Mouse (Mus musculus) kidney, postnatal 0 days (tissue): ENCODE measurements around the gene Fbll1. TPM values are rescaled to one million over a fixed set of nuclear protein-coding genes. Genes with fewer than 3 reads are reported as not detected.

ENCODE experiments used
- ATAC-seq: fragments of 200-750 bp; cut with Nextera tagmentation; replicated peaks from 2 replicates; pipeline ENCODE4 v1.8.0; 2017; ENCODE audit warnings: low read depth, moderate number of reproducible peaks, moderate TSS enrichment, moderate library complexity; ENCODE audit not compliant: low FRiP score
- DNase-seq: peaks from one replicate; pipeline ENCODE4 v3.0.0-alpha.2; 2016; ENCODE audit warnings: low spot score
- H3K27ac ChIP-seq: fragments of 300-500 bp; sonication (generic); 2 replicates; pipeline ENCODE4 v1.5.1; 2014; ENCODE audit warnings: mild to moderate bottlenecking
- H3K27me3 ChIP-seq: fragments of 300-500 bp; sonication (generic); 2 replicates; pipeline ENCODE4 v1.6.1; 2014; ENCODE audit warnings: low read length, mixed read lengths; ENCODE audit not compliant: insufficient read depth
- H3K36me3 ChIP-seq: fragments of 300-500 bp; sonication (generic); 2 replicates; pipeline ENCODE4 v1.6.1; 2014; ENCODE audit warnings: low read length, mixed read lengths; ENCODE audit not compliant: insufficient read depth
- H3K4me1 ChIP-seq: fragments of 300-500 bp; sonication (generic); replicated peaks from 2 replicates; pipeline ENCODE4 v1.6.1; 2014; ENCODE audit warnings: antibody characterized with exemption, low read length, mixed read lengths; ENCODE audit not compliant: insufficient read depth
- H3K4me2 ChIP-seq: fragments of 300-500 bp; sonication (generic); 2 replicates; pipeline ENCODE4 v1.6.1; 2014; ENCODE audit warnings: mild to moderate bottlenecking, low read length, moderate library complexity, mixed read lengths
- H3K4me3 ChIP-seq: fragments of 300-500 bp; sonication (generic); replicated peaks from 2 replicates; pipeline ENCODE4 v1.5.1; 2014; ENCODE audit warnings: low read depth, low read length
- H3K9ac ChIP-seq: fragments of 300-500 bp; sonication (generic); 2 replicates; pipeline ENCODE4 v1.6.1; 2014; ENCODE audit warnings: low read depth, low read length
- H3K9me3 ChIP-seq: fragments of 300-500 bp; sonication (generic); replicated peaks from 2 replicates; pipeline ENCODE4 v1.6.1; 2016; ENCODE audit warnings: low read length, inconsistent platforms, mixed read lengths
- CTCF ChIP-seq: IDR thresholded peaks from 2 replicates; pipeline ENCODE4 v1.5.1; 2016; ENCODE audit warnings: antibody characterized with exemption, low read depth, mild to moderate bottlenecking, moderate library complexity
- WGBS: fragments of 180-500 bp; shearing (Covaris S2); extraction: QIAGEN DNeasy Blood & Tissue Kit; methylation state at CpG from one replicate; pipeline ENCODE4 v1.1.7; 2014; 5-methylcytosine and 5-hydroxymethylcytosine counted together
- polyA plus RNA-seq: library from polyadenylated mRNA; unstranded; fragments of >200 nt; fragmentation: Nextera tagmentation; extraction: Ambion mirVana; gene quantifications from 2 replicates; pipeline ENCODE4 v1.2.1, GENCODE M21; 2015

Gene Fbll1
- polyA plus RNA-seq, 1 experiment from 2014 or later = not detected

DNA sequence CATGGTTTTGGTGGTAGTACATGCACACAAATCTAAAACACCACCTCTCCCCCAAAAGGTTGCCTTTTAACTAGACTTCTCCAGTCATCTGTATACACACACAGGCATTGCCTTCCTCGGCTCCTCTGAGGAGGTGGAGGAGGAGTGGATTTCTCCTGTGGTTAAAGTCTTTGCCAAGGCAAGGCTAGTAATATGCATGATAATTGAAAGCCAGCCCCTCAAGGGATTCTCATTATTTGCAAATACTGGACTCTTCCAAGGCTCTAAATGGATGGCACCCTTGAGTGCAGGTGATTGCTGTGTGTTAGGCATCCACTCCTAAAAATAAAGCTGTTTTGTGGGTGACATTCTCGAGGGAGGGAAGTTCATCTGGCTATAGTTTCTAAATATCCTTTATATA lies 10.2 kb downstream of the Fbll1 start:
- Histone ChIP-seq H3K4me3 (no peak overlapping the region), H3K9me3 (no peaks in the 10 kb centered on the region), H3K4me2 (no peak overlapping the region), H3K9ac (no peak overlapping the region), H3K27me3 (no peaks in the 10 kb centered on the region), H3K4me1 (no peaks in the 10 kb centered on the region), H3K27ac (no peak overlapping the region), H3K36me3 (peaks cover 16% of the 10 kb centered on the region)
- no peak for DNase-seq
- WGBS = 78% methylated on average over 2 of the region's 2 CpGs
- no peak for TF ChIP-seq CTCF
- ATAC-seq = no peak

DNA sequence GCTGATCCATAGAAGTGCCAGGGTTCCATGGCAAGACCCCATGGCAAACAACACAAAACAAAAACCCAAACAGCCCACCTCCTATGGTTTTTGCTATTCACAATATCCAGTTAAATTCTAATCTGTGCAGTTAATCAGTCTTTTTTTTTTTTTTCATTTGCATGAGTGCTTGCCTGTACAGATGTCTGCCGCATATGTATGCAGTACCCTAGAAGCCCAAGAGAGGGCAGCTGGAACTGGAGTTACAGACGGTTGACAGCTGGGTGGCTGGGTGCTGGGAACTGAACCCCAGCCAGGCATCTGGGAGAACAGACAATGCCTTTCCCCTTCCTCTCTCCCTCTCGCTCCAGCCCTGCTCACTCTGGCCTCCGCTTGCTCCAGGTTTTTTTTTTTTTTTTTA lies 14.1 kb downstream of the Fbll1 start:
- Histone ChIP-seq H3K4me2 (no peak overlapping the region), H3K27me3 (no peaks in the 10 kb centered on the region), H3K9me3 (no peaks in the 10 kb centered on the region), H3K9ac (no peak overlapping the region), H3K27ac (no peak overlapping the region), H3K36me3 (peaks cover 35% of the 10 kb centered on the region), H3K4me1 (no peaks in the 10 kb centered on the region), H3K4me3 (no peak overlapping the region)
- WGBS = 95% methylated on average over 4 of the region's 4 CpGs
- ATAC-seq (no peak), DNase-seq (no peak)
- TF ChIP-seq CTCF = no peak

DNA sequence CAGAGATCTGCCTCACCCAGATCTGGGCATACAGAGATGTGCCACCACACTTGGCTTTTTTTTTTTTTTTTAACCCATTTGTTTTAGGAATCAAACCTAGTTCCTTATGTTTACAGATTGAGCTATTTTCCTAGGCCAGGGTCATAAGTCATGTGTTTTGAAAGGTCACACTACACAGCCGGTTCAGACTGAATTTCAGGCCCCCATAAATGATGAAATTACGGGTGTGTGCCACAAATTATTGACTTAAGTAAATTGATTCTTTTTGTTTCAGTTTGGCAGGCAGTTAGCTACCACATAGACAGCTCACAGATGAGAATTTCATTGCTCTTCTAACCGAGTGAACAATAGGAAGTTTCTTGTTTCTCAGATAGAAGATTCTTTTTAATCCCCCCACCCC lies 14.7 kb downstream of the Fbll1 start:
- no peaks in the 10 kb centered on the region for H3K9me3 ChIP-seq
- H3K4me3 ChIP-seq = no peak overlapping the region
- WGBS = 85% methylated on average over 3 of the region's 3 CpGs
- no peak overlapping the region for H3K4me2 ChIP-seq
- no peak for TF ChIP-seq CTCF
- H3K27me3 ChIP-seq = no peaks in the 10 kb centered on the region
- DNase-seq (no peak), ATAC-seq (no peak)
- H3K4me1 ChIP-seq = no peaks in the 10 kb centered on the region
- H3K9ac ChIP-seq = no peak overlapping the region
- H3K27ac ChIP-seq = no peak overlapping the region
- peaks cover 40% of the 10 kb centered on the region for H3K36me3 ChIP-seq

DNA sequence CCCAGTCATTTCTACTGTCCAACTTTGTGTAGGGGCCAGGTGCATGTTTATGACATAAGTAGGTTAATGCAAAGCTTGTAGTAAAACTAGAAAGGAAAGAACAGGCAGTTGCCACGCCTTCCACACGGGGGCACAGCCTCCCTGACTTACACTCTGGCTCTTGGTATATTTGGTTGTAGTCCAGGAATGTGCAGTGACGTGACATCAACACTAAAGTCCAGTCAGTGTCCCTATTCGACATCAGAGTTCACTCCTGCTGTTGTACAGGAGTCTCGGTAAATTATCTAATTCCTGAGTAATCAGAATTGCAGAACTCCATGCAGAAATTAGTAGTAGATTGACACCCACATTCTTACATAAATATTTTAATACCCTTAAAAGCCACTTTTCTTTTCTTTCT lies 15.6 kb downstream of the Fbll1 start:
- WGBS = 89% methylated on average over 5 of the region's 5 CpGs
- Histone ChIP-seq H3K9me3 (no peaks in the 10 kb centered on the region), H3K4me3 (no peak overlapping the region), H3K9ac (no peak overlapping the region), H3K4me1 (no peaks in the 10 kb centered on the region), H3K27me3 (no peaks in the 10 kb centered on the region), H3K4me2 (no peak overlapping the region), H3K36me3 (peaks cover 45% of the 10 kb centered on the region), H3K27ac (no peak overlapping the region)
- DNase-seq (no peak), ATAC-seq (no peak)
- peak; percentile 29; the same call in 1 of the 2 replicates for TF ChIP-seq CTCF

DNA sequence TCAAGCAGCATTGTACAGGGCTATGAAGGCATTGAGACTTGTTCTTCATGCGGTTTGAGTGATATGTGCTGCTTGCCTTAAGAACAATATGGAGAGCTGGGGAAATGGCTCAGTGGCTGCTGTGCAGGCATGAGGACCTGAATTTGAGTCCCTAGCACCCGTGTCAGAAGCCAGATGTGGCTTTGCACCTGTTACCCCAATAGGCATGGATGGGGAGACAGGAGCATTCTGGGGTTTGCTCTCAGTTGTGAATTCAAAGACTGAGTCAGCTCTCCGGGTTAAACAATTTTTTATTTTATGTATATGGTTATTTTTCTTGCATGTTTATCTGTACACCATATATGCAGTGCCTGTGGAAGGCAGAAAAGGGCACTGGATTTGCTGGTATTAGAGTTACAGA lies 16.2 kb downstream of the Fbll1 start:
- H3K4me3 ChIP-seq = no peak overlapping the region
- WGBS = 98% methylated on average over 3 of the region's 3 CpGs
- no peak for TF ChIP-seq CTCF
- peaks cover 51% of the 10 kb centered on the region for H3K36me3 ChIP-seq
- no peak overlapping the region for H3K9ac ChIP-seq
- H3K4me1 ChIP-seq = no peaks in the 10 kb centered on the region
- H3K9me3 ChIP-seq = no peaks in the 10 kb centered on the region
- ATAC-seq (no peak), DNase-seq (no peak)
- H3K27ac ChIP-seq = no peak overlapping the region
- H3K4me2 ChIP-seq = no peak overlapping the region
- no peaks in the 10 kb centered on the region for H3K27me3 ChIP-seq

DNA sequence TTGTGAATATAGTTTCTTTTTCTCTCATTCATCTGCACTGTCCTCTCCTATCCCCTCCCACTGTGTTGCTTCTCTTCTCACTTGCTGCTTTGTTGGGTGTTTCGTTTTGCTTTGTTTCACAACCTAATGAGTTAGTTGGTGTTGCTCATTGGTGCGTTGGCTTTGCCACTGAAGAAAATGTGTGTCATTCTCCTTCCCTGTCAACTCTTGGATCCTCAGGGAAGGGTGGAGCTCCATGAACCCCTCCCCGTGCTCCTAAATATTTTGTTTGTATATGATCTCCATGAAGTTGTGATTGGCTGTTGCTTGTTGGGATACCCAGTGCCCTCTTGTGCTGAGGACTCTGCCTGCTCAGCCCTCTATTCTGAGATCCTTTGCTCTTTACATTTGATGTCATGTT lies 18.3 kb downstream of the Fbll1 start:
- Histone ChIP-seq H3K4me2 (no peak overlapping the region), H3K27ac (no peak overlapping the region), H3K4me3 (no peak overlapping the region), H3K9me3 (no peaks in the 10 kb centered on the region), H3K4me1 (no peaks in the 10 kb centered on the region), H3K36me3 (peaks cover 55% of the 10 kb centered on the region), H3K9ac (no peak overlapping the region), H3K27me3 (no peaks in the 10 kb centered on the region)
- ATAC-seq (no peak), DNase-seq (no peak)
- 90% methylated on average over 3 of the region's 3 CpGs for WGBS
- TF ChIP-seq CTCF = no peak

DNA sequence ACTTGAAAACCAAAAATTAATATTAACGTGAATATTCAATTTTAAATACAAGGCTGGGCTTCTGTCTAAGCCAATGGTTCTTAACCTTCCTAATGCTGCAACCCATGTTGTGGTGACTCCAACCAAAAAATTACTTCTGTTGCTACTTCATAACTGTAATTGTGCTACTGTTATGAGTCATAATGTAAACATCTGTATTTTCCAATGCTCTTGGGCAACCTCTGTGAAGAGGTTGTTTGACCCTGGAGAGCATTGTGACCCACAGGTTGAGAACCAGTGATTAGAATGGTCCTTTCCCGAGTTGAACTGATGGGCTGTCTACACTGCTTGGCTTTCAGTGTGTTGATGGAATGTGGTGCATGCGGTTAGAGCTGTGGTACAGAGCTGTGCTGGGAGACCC lies 22.2 kb downstream of the Fbll1 start:
- Histone ChIP-seq H3K9me3 (no peaks in the 10 kb centered on the region), H3K4me2 (no peak overlapping the region), H3K4me3 (no peak overlapping the region), H3K4me1 (no peaks in the 10 kb centered on the region), H3K27ac (no peak overlapping the region), H3K9ac (no peak overlapping the region), H3K36me3 (peaks cover 29% of the 10 kb centered on the region), H3K27me3 (no peaks in the 10 kb centered on the region)
- no peak for ATAC-seq
- no peak for DNase-seq
- no peak for TF ChIP-seq CTCF
- 95% methylated on average over 3 of the region's 3 CpGs for WGBS
